Mouse (Mus musculus): Measurements from ENCODE around the gene Zdhhc7.

The Zdhhc7 gene

DNA sequence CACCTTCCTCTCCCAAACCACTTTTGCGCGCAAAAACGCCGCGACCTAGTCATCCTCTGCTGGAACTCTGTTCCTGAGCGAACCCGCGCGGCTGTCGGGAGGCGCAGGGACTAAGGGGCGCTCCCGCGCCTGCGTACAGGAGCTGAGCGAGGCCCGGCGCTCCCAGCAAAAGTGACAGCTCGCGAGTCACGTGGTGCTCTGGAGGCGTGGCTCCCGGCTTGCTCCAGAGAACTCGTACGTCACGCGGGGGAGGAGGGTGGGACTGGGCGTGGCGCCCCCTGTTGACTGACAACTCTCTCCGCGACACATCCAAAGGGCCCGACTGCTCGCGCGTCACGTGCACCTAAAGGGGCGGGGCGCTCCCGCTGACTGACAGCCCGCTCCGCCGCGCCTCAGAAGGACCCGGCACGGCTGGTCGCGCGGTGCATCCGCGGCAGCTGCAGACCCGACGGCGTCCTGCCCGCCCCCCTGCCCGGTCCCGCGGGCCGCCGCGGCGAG, 12.5 kb upstream of the Zdhhc7 start, which contains the start of gene 6430548M08Rik:
6430548M08Rik (plus strand) TSS at position 395 of the 498 bp plus-strand sequence.
- DNase-seq = peak; percentile 100

DNA sequence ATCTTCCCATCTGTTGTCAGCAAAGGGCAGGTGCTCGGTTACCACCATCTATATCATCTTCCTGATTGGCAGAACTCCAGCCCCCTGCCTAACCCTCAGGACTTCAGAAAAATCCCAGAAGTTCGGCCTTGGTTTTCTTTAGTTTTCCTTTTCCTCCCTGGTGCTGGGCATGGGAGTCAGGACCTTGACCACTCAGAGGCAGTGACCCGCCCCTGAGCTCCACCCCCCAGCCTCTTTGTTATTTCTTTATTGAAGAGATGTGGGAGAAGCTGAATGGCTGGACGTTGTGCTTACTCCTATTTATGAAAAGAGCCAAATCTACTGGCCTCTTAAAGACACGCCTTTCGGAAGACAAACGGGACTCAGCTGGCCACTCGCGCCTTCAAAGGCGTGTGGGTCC, 12.0 kb upstream of the Zdhhc7 start:
- peak; percentile 62 for DNase-seq

DNA sequence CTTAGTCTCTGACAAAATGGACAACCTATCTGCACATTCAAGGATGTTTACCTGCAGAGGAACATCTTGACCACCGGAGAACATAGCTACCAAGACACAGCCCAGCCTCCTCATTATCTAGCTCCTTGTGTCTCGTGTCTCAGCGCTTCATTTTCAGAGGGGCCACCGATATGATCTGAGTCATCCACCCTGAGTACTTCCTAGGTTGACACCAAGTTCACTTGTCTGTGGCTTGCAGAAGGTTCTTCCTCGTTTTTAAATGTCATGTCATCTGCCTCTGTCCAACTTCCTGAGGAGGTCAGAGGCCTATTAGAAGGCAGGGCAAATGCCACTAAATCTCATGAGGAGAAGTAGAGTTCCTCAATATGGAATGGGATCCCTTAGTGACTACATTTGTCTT, 11.3 kb upstream of the Zdhhc7 start:
- no peak for DNase-seq

DNA sequence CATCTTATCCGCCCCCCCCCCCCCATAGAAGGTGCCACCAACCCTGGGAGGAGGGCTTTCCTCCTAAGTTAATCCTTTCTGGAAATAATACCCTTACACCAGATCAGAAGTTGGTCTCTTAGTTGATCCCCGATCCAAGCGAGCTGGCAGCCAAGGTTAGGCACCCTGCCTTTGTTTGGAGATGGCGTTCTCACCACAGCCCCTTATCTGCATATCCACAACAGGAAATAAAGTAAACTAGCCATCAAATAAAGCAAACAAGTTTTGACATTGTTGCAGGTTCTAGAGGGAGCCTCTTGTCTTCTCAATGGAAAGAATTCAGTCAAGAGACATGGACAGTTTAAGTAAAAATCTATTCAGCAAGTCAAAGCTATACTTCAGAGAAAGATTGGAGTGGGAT, 10.1 kb upstream of the Zdhhc7 start:
- DNase-seq = no peak

DNA sequence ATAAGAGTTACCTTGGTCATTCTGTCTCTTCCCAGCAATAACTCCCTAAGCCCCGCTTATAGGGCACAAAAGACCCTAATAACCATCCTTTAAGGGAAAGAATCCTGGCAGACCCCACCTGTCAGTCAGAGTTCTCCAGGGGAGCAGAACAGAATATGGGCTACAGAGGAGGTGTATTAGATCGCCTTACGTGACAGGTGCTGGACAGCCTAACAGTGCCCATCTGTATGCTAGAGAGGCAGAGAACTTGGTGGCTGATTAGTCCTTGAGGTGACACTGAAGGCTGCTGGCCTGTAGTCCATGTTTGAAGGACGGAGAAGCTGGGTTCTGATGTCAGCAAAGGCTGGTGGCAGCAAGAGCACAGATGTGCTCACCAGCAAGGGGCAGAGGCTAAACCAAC, 9.7 kb upstream of the Zdhhc7 start:
- no peak for DNase-seq

DNA sequence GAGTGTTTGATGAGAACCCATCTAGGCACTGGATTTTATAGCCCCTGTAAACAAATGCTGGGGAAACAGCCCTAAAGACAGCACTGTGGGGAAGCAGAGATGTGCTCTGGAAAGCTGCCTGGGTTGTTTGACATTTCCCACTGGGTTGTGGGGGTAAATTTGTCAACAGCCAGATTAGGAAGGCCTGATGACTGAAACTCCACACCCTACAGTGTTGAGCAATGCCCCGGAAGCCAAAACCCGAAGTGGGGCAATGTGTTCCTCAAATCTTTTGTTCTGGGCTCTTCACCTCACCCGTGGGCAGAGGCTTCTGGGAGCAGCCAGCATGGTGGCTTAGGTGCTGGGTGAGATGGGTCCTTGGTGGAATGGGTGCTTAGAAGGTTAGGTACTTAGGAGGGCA, 7.9 kb upstream of the Zdhhc7 start:
- DNase-seq = peak; percentile 41

DNA sequence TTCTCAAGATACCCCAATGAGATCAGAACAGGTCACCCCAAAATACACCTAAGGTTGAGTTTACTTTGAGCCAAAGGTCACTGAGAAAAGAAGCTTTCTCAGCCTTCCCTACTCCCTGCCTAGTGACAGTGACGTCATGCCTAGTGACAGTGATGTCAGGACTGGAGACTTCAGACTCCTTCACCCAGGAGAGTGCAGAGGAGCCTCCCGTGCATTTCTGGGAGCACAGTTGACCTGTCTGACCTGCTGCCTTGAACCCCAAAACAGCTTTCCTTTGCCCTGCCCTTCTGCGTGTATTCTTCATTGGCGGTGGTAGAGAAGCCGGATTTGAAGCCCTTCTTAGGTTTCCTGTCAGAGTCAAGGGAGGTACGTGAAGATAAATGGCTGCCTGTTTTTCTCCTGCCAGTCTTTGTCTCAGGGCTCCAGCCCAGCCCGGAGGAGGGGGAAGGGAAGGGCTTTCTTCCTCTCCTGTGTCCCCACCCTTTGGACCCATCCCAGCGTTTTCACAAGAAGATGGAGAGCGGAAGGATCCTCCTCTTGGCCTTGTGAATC, 3.5 kb upstream of the Zdhhc7 start:
- peak; percentile 84 for DNase-seq

DNA sequence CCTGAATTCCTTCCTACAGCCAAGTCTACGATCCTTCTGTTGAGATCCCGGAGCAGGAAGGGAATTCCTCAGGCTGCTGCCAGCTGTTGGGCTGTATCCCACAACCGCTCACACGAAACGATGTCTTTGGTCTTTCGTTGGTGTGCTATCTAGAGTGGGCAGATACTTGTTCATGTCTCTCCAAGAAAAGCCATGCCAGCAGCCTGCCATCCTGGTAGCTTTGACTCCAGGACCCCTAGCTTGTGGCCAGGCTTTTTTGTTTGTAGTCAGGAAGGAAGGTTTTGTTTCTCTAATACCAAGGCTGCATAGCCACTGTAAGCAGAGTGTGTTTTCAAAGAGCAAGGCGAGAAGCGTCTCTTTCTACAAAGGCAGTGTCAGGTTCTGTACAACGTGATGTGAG, 2.6 kb upstream of the Zdhhc7 start:
- DNase-seq = peak; percentile 27

DNA sequence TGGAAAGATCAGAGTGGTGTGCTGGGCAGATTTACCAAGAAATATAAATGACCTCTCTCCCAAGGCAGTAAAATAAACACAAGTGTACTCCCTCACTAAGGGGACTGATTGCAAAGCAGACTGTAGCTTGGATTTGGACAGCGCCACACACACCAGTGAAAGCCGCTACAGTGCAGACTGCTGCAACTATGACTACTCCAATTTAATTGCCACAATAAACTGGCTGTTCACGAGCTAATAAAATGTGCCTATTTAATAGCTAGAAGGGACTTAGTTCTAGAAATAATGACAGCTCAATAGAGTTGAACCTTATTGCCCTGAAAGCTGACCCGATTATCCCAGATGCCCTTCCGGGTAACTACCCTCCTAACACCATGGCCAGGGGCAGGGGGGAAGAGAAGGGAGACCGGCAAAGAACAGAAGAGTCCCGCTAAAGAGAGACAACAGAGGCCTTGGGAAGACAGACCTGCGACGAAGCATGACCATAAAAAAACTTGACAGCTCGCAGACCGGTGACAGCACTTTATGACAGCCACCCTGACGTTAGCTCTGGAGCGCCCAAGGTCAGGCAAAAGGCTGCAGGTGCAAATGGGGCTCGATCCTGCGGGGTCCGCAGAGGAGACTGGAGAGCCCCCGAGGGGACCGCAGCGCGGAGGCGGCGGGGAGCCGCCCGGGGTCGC, 754 bp downstream of the Zdhhc7 start:
- DNase-seq = no peak

DNA sequence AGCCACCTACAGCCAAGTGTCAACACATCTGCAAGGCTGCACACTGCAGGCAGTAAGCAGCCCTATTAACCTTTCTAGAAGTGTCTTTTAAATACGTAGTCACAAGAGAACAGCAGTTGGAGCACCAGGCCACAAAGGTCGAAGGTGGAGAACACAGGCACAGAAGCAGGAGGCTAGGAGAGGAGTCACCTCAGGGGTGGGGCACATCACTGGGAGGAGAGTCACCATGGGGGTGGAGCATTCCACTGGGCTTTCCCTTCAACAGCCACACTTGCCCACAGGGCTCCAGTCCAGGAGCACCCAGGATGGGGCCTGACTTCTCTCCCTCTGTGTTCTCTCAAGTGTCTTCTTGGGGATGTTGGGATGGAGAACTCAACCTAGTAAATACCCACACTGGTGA, 4.8 kb downstream of the Zdhhc7 start:
- no peak for DNase-seq

DNA sequence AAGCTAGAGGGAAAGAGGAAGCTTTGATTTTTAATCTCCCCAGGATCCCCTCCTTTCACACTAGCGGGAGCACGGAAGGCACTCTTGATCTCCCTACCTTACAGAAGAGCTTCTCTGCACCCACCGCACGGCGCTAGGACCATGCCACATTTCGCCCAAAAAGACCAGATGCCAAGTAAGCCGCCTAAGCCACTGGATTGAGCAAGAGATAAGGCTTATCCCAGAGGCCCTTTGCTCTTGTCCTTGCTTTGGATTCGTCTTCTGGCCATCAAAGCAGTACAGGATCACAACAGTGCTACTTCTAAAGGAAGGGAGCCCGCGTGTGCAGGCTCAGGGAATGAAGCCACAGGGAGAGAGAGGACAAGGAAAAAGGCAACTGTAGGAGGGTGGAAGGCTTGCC, 6.5 kb downstream of the Zdhhc7 start:
- DNase-seq = no peak

DNA sequence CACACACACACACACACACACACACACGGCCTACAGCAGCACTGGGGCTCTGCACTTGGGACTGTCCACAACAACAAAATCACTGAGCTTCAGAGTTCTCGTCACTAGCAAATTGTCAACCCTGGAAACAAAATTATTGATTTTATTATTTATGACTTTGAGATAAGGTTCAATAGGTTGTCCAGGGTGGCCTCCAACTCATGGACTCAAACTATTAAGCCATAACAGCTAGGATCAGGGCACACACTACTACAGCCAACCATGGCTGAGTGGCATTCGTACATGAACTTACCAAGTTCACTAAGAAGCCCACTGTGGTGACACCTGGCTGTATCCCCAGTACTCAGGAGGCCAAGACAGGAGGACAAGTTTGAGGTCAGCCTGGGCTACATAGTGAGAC, 8.2 kb downstream of the Zdhhc7 start:
- no peak for DNase-seq

DNA sequence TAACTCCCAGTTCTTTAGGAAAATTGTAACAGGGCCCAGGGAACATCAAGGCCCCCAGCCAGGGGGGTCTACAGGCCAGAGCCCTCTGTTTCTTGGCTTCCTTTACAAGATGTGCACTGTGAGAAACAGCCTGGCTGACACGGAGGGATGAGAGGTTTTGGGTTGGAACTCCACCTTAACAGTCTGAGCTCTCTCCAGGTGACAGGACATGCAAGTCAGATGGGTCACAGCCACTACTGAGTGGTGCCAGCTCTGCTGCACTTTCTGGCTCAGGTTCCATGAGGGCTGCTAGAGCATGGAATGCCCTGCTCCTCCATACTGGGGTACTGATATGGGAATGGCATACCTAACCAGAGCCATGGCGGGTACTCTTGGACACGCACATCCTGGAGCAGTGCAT, 10.2 kb downstream of the Zdhhc7 start:
- no peak for DNase-seq

DNA sequence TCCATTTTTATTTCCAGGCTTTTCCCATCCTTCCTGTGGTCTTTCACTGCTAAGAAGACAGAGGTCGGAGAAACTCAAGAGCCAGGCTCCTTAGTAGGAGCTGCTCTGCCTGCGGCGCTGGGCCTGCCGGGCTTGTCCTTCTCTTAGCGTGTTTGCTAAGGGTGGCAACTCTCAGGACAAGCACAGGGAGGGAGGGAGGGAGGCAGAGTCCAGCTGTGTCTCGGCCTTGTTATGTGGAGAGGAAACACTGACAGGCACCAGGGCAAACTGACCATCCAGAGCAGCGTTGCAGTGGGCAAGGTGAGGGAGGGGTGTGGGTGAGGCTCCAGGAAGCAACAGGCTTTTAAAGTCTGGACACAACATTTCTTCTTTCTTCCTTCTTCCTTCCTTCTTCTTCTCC, 11.8 kb downstream of the Zdhhc7 start:
- DNase-seq = no peak

DNA sequence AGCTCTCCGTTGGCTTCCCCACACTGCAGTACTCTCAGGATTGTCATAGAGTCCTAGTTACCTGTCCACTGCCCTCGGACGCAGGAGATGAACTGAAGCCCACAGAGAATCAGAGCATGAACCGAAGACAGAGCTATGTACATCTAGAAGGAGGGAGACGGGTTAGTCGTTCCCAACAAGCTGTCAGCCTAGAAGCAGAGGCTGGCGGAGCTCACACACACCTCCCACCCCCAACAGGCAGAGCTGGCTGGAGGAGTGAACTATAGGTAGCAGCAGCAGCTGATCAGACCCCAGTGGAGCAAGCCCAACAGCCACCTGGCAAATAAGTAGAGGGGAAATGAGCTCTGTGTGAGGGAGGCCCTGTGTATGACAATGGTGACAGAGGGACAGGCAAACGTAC, 16.5 kb downstream of the Zdhhc7 start:
- no peak for DNase-seq

DNA sequence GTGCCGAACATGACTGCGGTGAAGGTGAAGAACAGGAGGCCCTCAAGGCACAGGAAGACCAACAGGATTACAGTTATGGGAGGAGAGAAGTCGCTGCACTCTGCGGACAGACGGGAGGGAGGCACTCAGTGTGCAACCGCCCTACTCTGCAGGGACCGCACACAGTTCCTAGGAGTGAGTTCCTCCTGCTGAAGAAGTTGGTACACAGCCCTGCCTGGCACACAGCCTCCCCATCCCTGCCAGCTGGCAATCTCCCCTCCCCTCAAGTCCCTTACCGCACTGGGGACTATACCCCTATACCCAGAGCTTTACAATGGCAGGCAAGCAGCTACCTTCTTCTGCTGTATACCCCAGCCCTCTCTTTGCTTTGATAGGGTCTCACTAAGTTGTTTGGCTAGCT, 18.0 kb downstream of the Zdhhc7 start:
- no peak for DNase-seq

DNA sequence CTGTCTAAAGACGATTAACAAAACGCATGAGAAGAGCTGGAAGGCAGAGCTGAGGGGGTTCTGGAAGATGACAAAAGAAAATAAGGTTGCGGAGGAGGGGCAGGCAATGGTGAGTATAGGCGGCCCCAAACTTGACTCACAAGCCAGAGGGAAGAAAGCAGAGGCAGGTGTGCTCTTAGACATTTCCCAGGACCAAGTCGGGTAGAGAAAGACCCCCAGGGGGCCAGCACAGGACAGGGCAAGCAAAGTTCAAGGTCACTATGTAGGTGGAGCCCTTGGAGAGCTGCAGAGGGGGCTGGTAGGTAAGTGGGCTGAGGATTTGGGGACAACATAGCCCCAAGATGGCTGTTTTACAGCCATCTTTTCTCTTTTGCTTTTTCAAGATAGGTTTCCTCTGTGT, 21.9 kb downstream of the Zdhhc7 start:
- DNase-seq = no peak

DNA sequence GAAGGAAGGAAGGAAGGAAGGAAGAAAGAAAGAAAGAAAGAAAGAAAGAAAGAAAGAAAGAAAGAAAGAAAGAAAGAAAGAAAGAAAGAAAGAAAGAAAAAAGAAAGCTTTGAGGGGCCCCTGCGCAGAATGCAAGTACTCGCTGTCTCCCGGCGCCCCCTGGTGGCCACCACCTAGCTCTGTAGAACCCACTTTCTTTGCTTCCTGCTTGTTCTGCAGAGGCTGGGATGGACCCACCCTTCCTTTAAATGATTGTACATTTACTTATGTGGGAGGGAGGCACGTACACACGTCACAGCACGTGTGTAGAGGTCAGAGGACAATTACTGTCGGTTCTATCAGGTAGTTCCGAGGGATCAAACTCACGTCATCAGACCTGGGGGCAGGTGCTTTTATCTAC, 23.2 kb downstream of the Zdhhc7 start:
- DNase-seq = peak; percentile 89

DNA sequence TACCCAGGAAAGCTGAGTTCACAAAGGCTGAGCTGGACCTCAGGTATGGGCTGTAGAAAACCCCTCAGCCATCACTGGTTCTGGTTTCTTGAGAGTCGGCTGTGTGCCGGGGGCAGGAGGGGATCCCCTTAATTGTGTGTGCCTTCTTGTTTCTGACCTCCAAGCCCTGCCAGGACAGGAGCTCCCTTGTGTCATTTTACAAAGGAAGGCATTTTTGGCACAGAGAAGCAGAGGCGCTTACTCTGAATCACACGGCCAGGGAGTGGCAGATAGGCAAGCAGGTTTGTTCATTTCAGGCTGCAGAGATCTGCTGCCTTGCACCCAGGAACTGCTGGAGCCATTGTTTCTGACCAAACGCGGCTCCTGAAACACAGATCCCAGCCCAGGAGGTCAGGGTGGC, 25.9 kb downstream of the Zdhhc7 start:
- no peak for DNase-seq

DNA sequence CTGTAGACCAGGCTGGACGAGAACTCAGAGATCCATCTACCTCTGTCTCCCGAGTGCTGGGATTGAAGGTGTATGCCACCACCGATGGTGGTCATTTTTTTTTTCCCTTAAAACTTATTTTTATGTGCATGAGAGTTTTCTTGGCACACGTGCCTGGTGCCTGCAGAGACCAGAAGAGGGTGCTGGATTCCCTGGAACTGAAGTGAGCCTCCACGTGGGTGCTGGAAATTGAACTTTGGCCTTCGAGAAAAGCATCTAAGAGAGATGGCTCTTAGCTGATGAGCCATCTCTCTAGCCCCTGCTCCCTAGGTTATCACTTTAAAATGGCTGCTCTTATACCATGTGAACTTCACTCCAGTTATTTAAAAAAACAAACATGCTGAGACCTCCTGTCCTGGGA, 26.8 kb downstream of the Zdhhc7 start:
- DNase-seq = no peak

DNA sequence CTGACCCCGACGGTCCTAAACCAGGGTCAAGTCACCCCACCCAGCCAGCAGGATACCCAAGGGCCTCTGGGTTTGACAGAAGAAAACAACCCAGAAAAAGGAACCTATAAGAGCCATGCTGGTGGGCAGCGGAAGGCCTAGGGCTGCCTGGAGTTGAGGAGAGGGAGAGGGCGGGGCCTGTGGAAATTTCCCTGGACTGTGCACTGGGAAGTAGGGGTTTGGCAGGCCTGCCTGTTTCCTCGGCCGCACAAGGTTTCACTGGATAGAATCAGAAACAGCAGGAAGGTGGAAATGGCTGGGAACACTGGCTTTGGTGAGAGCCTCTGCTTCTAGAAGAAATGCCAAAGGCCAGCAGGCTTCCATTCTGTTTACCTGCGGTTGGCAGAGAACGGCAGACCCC, 28.5 kb downstream of the Zdhhc7 start:
- no peak for DNase-seq

DNA sequence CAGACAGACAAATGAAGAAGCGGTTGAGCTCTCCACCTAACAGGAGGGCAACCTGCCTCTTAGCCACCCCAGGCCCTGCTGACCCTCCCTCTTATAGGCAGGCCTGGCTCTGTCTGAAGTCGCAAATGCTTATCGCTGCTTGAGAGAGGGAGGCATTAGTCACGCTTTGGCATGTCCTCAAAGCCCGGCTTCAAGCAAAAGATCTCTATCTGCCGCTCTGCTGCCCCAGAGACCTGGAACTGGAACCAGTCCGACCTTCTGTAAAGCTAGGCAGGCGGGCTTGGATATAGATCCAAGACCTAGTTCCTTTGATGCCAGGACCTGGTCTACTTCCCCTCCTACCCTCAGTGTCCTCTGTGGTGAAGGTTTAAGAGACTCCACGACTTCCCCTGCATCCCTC, 29.0 kb downstream of the Zdhhc7 start:
- no peak for DNase-seq

DNA sequence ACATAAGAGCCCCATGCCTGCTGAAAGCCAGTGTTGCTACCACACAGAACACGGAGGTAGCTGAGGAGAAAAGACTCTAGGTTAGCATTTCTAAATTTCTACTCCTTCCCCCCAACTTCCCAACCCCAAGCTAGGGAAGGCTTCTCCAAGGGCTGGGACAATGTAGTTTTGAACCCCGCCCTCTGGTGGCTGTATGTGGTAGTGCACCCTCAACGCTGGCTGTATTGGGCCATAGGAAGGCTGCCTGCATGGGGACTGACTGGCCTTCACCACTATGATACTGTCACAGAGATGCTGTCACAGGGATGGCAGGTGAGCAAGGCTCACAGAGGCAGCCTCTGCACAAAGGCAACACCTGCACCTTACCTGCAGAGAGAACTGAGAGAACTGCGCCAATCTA, 29.6 kb downstream of the Zdhhc7 start:
- peak; percentile 87 for DNase-seq

DNA sequence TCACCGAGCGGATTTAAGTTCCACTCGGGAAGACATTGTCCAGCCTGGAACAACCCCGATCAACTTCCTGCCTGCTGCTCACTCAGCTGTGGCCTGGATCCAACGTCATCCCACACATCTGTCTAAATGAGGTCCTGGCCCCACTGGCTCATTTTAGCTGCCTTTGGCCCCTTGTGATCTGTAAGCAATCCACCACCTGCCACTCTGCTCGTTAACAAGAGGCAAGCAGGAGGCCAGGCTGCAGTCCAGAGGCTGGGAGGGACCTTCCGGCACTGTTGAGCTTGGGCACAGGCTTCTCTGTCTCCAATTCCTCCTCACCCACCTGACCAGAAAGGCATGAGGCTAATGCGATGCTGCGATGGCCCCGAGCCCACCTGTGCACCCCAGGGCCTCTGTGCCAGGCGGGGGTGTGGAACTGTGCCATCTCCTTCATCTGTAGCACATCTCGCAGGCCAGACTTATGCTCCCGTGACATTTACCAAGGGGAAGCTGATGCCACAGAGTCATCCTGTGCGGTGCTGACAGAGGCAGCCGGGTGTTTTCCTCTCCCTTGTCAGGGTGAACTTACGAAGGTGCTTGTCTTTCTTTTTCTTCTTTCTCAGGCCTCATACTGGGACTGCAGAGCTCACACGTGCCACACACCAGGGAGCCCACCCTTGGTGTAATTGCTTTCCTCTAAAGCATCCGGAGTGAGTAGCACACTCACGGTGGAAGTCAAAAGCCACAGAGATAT, 33.2 kb downstream of the Zdhhc7 start:
- peak; percentile 69 for DNase-seq
